Mouse (Mus musculus): Measurements from ENCODE around the gene Rbp7.
"Not testable (repeated sequence)": the region's sequence is repeated elsewhere in the genome, so short reads cannot be mapped to it uniquely, and the experiment has no call there.

Rbp7 gene

GRCm38 (mm10) chr4:149454879-149455278 lies at the start of gene Rbp7:
Gene Rbp7, minus strand, starts transcription at chr4:149454978.
- no peak for DNase-seq (ENCODE audit: low read depth, low spot score)

- DNase-seq (ENCODE audit: low read depth, low spot score), result no peak
Measured at GRCm38 (mm10) chr4:149504363-149504762, 49.6 kb upstream of the Rbp7 start.

- no peak for DNase-seq (ENCODE audit: low read depth, low spot score)
Measured at GRCm38 (mm10) chr4:149499790-149500189, 45.0 kb upstream of the Rbp7 start.

GRCm38 (mm10) chr4:149498901-149499300 lies 44.1 kb upstream of the Rbp7 start:
- no peak for DNase-seq (ENCODE audit: low read depth, low spot score)

GRCm38 (mm10) chr4:149496612-149497011 lies 41.8 kb upstream of the Rbp7 start:
- no peak for DNase-seq (ENCODE audit: low read depth, low spot score)

GRCm38 (mm10) chr4:149491151-149491550 lies 36.4 kb upstream of the Rbp7 start:
- no peak for DNase-seq (ENCODE audit: low read depth, low spot score)

- no peak for DNase-seq (ENCODE audit: low read depth, low spot score)
Measured at GRCm38 (mm10) chr4:149489415-149490240, 34.9 kb upstream of the Rbp7 start.

GRCm38 (mm10) chr4:149487729-149488128 lies 33.0 kb upstream of the Rbp7 start:
- no peak for DNase-seq (ENCODE audit: low read depth, low spot score)

GRCm38 (mm10) chr4:149485825-149486206 lies 31.0 kb upstream of the Rbp7 start:
- peak; percentile 72 for DNase-seq (ENCODE audit: low read depth, low spot score)

- peak; percentile 91 for DNase-seq (ENCODE audit: low read depth, low spot score)
Measured at GRCm38 (mm10) chr4:149485053-149485824, 30.5 kb upstream of the Rbp7 start, which contains the start of the genes Nmnat1 and Lzic. Gene Nmnat1, minus strand, starts transcription at chr4:149485202. Gene Lzic, plus strand, starts transcription at chr4:149485229.

GRCm38 (mm10) chr4:149484566-149484965 lies 29.8 kb upstream of the Rbp7 start:
- DNase-seq (ENCODE audit: low read depth, low spot score), result no peak

GRCm38 (mm10) chr4:149477078-149477477 lies 22.3 kb upstream of the Rbp7 start, which contains the start of gene Tmem274:
Gene Tmem274, plus strand, starts transcription at chr4:149477378.
- DNase-seq (ENCODE audit: low read depth, low spot score), result no peak

GRCm38 (mm10) chr4:149475096-149475495 lies 20.3 kb upstream of the Rbp7 start:
- no peak for DNase-seq (ENCODE audit: low read depth, low spot score)

- DNase-seq (ENCODE audit: low read depth, low spot score), result peak; percentile 88
Measured at GRCm38 (mm10) chr4:149469557-149469956, 14.8 kb upstream of the Rbp7 start.

- no peak for DNase-seq (ENCODE audit: low read depth, low spot score)
Measured at GRCm38 (mm10) chr4:149463435-149463950, 8.7 kb upstream of the Rbp7 start.

- DNase-seq (ENCODE audit: low read depth, low spot score), result no peak
Measured at GRCm38 (mm10) chr4:149462305-149462971, 7.7 kb upstream of the Rbp7 start.

GRCm38 (mm10) chr4:149461579-149462304 lies 7.0 kb upstream of the Rbp7 start:
- DNase-seq (ENCODE audit: low read depth, low spot score), result no peak

GRCm38 (mm10) chr4:149460475-149460874 lies 5.7 kb upstream of the Rbp7 start:
- DNase-seq (ENCODE audit: low read depth, low spot score), result not testable (repeated sequence)

GRCm38 (mm10) chr4:149459425-149459824 lies 4.6 kb upstream of the Rbp7 start:
- no peak for DNase-seq (ENCODE audit: low read depth, low spot score)

GRCm38 (mm10) chr4:149458526-149458925 lies 3.7 kb upstream of the Rbp7 start:
- no peak for DNase-seq (ENCODE audit: low read depth, low spot score)

GRCm38 (mm10) chr4:149457831-149458430 lies 3.2 kb upstream of the Rbp7 start:
- no peak for DNase-seq (ENCODE audit: low read depth, low spot score)
